Mouse (Mus musculus): ENCODE measurements at regions not wholly inside any gene's neighbourhood (a gene's known extent, or its start where the extent isn't known, plus 50 kb on each side); places are given as distances from the start of the nearest gene placed in this dataset.

GRCm38 (mm10) chr6:126353346-126353745, 181.9 kb downstream of the Kcna5 start:
- DNase-seq, result no peak

- no peak for DNase-seq
Observed at GRCm38 (mm10) chr6:126350476-126350875, 183.8 kb upstream of the Ntf3 start.

GRCm38 (mm10) chr6:126349905-126350304, 183.2 kb upstream of the Ntf3 start:
- DNase-seq, result no peak

- DNase-seq, result no peak
Observed at GRCm38 (mm10) chr6:126345221-126345620, 178.5 kb upstream of the Ntf3 start.

GRCm38 (mm10) chr6:126340098-126340610, 173.4 kb upstream of the Ntf3 start:
- DNase-seq, result peak; percentile 70 to 74

GRCm38 (mm10) chr6:126337711-126338110, 171.0 kb upstream of the Ntf3 start:
- no peak for DNase-seq

GRCm38 (mm10) chr6:126334258-126334657, 167.5 kb upstream of the Ntf3 start:
- DNase-seq, result peak in 1 of 2 experiments; percentile 4

- DNase-seq, result no peak
Observed at GRCm38 (mm10) chr6:126327187-126327586, 160.5 kb upstream of the Ntf3 start.

GRCm38 (mm10) chr6:126318523-126318922, 151.8 kb upstream of the Ntf3 start:
- no peak for DNase-seq

- no peak for DNase-seq
Observed at GRCm38 (mm10) chr6:126310786-126311480, 144.2 kb upstream of the Ntf3 start.

GRCm38 (mm10) chr6:126303086-126303485, 136.4 kb upstream of the Ntf3 start:
- DNase-seq, result no peak

- no peak for DNase-seq
Observed at GRCm38 (mm10) chr6:126291581-126291980, 124.9 kb upstream of the Ntf3 start.

- no peak for DNase-seq
Observed at GRCm38 (mm10) chr6:126287166-126287565, 120.5 kb upstream of the Ntf3 start.

- DNase-seq, result no peak
Observed at GRCm38 (mm10) chr6:126286201-126286600, 119.5 kb upstream of the Ntf3 start.

- DNase-seq, result no peak
Observed at GRCm38 (mm10) chr6:126284409-126284808, 117.7 kb upstream of the Ntf3 start.

GRCm38 (mm10) chr6:126280352-126280751, 113.6 kb upstream of the Ntf3 start:
- no peak for DNase-seq

- DNase-seq, result no peak
Observed at GRCm38 (mm10) chr6:126245986-126246385, 79.3 kb upstream of the Ntf3 start.

- no peak for DNase-seq
Observed at GRCm38 (mm10) chr6:126245431-126245830, 78.7 kb upstream of the Ntf3 start.

GRCm38 (mm10) chr6:126242299-126242698, 75.6 kb upstream of the Ntf3 start:
- no peak for DNase-seq

GRCm38 (mm10) chr6:126240256-126240655, 73.5 kb upstream of the Ntf3 start:
- DNase-seq, result no peak

Data from layer of hippocampus, postnatal 36 days (tissue).